Mouse (Mus musculus) lung, postnatal 0 days (tissue): ENCODE measurements around the gene Rufy2.

Experiments
- CTCF ChIP-seq: IDR thresholded peaks from 2 replicates; pipeline ENCODE4 v1.5.1; 2016; ENCODE audit warnings: antibody characterized with exemption, mild to moderate bottlenecking
- EP300 ChIP-seq: IDR thresholded peaks from 2 replicates; pipeline ENCODE4 v1.6.1; 2016; ENCODE audit warnings: antibody characterized with exemption, mild to moderate bottlenecking, control low read depth

DNA sequence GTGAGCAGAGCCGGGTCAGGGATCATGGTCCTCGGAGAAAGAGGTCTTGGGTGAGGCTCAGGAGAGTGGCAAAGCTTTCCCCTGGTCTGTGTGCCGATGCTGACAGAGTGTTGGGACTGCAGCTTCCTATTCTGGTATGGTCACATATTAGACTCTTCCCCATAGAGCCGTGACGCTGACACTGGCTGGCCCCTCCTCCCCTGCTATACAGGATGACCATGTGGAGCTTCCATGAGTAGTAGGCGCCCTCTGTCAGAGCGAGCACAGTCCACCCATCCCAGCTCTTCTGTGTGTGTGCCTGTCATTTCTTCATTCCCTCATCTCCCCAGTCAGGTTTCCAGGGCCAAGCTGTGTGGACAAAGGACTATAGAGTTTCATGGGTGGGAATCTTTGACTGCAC, 83.3 kb downstream of the Rufy2 start:
- TF ChIP-seq CTCF (no peak), EP300 (no peak)
